Mouse (Mus musculus) adrenal gland, postnatal 14 days (tissue): ENCODE data around the gene Mid1. TPM values are rescaled to one million over a fixed set of nuclear protein-coding genes. Genes with fewer than 3 reads are reported as not detected.

Experiments used
- DNase-seq: peaks from one replicate; pipeline ENCODE4 v3.0.0; 2021; ENCODE audit warnings: mixed read lengths
- long read RNA-seq, 2 experiments: library from polyadenylated mRNA; stranded (forward); transcript quantifications; one replicate each; pipeline ENCODE4 v2.0.0; 2021
- total RNA-seq: library from RNA; stranded (reverse); gene quantifications from 2 replicates; pipeline ENCODE4 v1.2.3, GENCODE M21; 2021

Gene Mid1
- total RNA-seq, result 21.4 and 24.7 TPM in 2 replicates
- long read RNA-seq, experiment 1, partial matches to known transcripts, result 0 of 1 reads
- long read RNA-seq, experiment 1, other reads (novel, unspliced or antisense), result 1 of 1 reads
- long read RNA-seq, experiment 2, partial matches to known transcripts, result 0 of 2 reads
- long read RNA-seq, experiment 2, other reads (novel, unspliced or antisense), result 2 of 2 reads

- peak; percentile 44 for DNase-seq
Observed at GRCm38 (mm10) chrX:169685131-169685530, at the start of gene Mid1. Mid1 (plus strand) TSS chrX:169685199.

- no peak for DNase-seq
Observed at GRCm38 (mm10) chrX:169673056-169673455, 11.9 kb upstream of the Mid1 start.

- DNase-seq, result no peak
Observed at GRCm38 (mm10) chrX:169676313-169676712, 8.7 kb upstream of the Mid1 start.

- no peak for DNase-seq
Observed at GRCm38 (mm10) chrX:169685731-169686130, 732 bp downstream of the Mid1 start.

- no peak for DNase-seq
Observed at GRCm38 (mm10) chrX:169691217-169691616, 6.2 kb downstream of the Mid1 start.

GRCm38 (mm10) chrX:169691675-169692074, 6.7 kb downstream of the Mid1 start:
- DNase-seq, result no peak

- no peak for DNase-seq
Observed at GRCm38 (mm10) chrX:169692225-169692909, 7.4 kb downstream of the Mid1 start.

GRCm38 (mm10) chrX:169704016-169704602, 19.1 kb downstream of the Mid1 start:
- DNase-seq, result no peak

GRCm38 (mm10) chrX:169723511-169723910, 38.5 kb downstream of the Mid1 start:
- no peak for DNase-seq

GRCm38 (mm10) chrX:169735387-169735969, 50.5 kb downstream of the Mid1 start:
- no peak for DNase-seq

GRCm38 (mm10) chrX:169758001-169758400, 73.0 kb downstream of the Mid1 start:
- DNase-seq, result no peak

- DNase-seq, result no peak
Observed at GRCm38 (mm10) chrX:169779535-169779934, 94.5 kb downstream of the Mid1 start, which contains the start of gene 4933400A11Rik. 4933400A11Rik (minus strand) TSS chrX:169779635.

GRCm38 (mm10) chrX:169789702-169790101, 104.7 kb downstream of the Mid1 start:
- no peak for DNase-seq

- DNase-seq, result no peak
Observed at GRCm38 (mm10) chrX:169792879-169793278, 107.9 kb downstream of the Mid1 start.

GRCm38 (mm10) chrX:169794421-169794820, 109.4 kb downstream of the Mid1 start:
- peak; percentile 34 for DNase-seq

- peak; percentile 59 for DNase-seq
Observed at GRCm38 (mm10) chrX:169794831-169795311, 109.9 kb downstream of the Mid1 start.

GRCm38 (mm10) chrX:169797148-169797547, 112.1 kb downstream of the Mid1 start:
- no peak for DNase-seq

GRCm38 (mm10) chrX:169798987-169799680, 114.1 kb downstream of the Mid1 start:
- DNase-seq, result peak; percentile 31

GRCm38 (mm10) chrX:169800238-169800637, 115.2 kb downstream of the Mid1 start:
- DNase-seq, result no peak

GRCm38 (mm10) chrX:169805791-169806190, 120.8 kb downstream of the Mid1 start:
- no peak for DNase-seq

GRCm38 (mm10) chrX:169807744-169808143, 122.7 kb downstream of the Mid1 start:
- no peak for DNase-seq

- DNase-seq, result no peak
Observed at GRCm38 (mm10) chrX:169811318-169811717, 126.3 kb downstream of the Mid1 start.
